Mouse (Mus musculus): ENCODE measurements at regions not wholly inside any gene's neighbourhood (a gene's known extent, or its start where the extent isn't known, plus 50 kb on each side); places are given as distances from the start of the nearest gene placed in this dataset.

DNA sequence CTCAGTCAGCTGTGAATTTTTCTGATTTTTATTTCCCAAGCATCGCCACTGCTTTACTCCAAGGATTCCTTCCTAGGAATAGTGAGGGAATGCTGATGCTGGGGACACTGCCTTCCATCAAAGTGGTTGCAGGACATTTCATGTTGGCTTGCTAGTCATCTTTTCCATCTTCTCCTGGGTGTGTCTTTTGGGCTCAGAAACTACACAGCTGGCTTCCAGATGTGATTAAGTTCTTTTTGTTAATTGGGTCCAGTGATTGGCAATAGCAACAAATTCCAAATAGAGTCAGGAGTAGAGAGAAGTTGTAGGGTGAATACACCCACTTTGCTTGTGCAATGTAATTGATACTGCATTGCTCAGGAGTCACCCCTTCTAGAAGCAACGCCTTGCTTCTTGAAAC is 961.3 kb downstream of the Slc22a22 start:
- Histone ChIP-seq H3K27ac (ENCODE audit: low read length) (no peak overlapping the region), H3K4me2 (ENCODE audit: low read length) (no peak overlapping the region), H3K4me3 (replicated peaks; ENCODE audit: low read length) (no peak overlapping the region), H3K9ac (replicated peaks; ENCODE audit: low read depth, low read length) (no peak overlapping the region), H3K4me1 (replicated peaks; ENCODE audit: control insufficient read depth, insufficient read depth, low read length) (no peaks in the 10 kb centered on the region), H3K27me3 (replicated peaks; ENCODE audit: control insufficient read depth, insufficient read depth, low read length) (no peaks in the 10 kb centered on the region), H3K36me3 (ENCODE audit: control insufficient read depth, insufficient read depth) (no peaks in the 10 kb centered on the region), H3K9me3 (ENCODE audit: control insufficient read depth, low read length) (no peaks in the 10 kb centered on the region)
- no peak for ATAC-seq
- WGBS: 89% methylated on average over 2 of the region's 2 CpGs

- Histone ChIP-seq H3K4me2 (ENCODE audit: low read length) (no peak overlapping the region), H3K4me3 (replicated peaks; ENCODE audit: low read length) (no peak overlapping the region), H3K27ac (ENCODE audit: low read length) (no peak overlapping the region), H3K9me3 (ENCODE audit: control insufficient read depth, low read length) (no peaks in the 10 kb centered on the region), H3K36me3 (ENCODE audit: control insufficient read depth, insufficient read depth) (no peaks in the 10 kb centered on the region), H3K4me1 (replicated peaks; ENCODE audit: control insufficient read depth, insufficient read depth, low read length) (no peaks in the 10 kb centered on the region), H3K27me3 (replicated peaks; ENCODE audit: control insufficient read depth, insufficient read depth, low read length) (no peaks in the 10 kb centered on the region), H3K9ac (replicated peaks; ENCODE audit: low read depth, low read length) (no peak overlapping the region)
- no peak for ATAC-seq
- WGBS: 82% methylated on average over 3 of the region's 3 CpGs
These were observed 978.7 kb downstream of the Slc22a22 start for GRCm38 (mm10) chr15:56498774-56499173.

GRCm38 (mm10) chr15:56497757-56498156 is 979.7 kb downstream of the Slc22a22 start:
- Histone ChIP-seq H3K4me2 (ENCODE audit: low read length) (no peak overlapping the region), H3K36me3 (ENCODE audit: control insufficient read depth, insufficient read depth) (no peaks in the 10 kb centered on the region), H3K9me3 (ENCODE audit: control insufficient read depth, low read length) (no peaks in the 10 kb centered on the region), H3K4me3 (replicated peaks; ENCODE audit: low read length) (no peak overlapping the region), H3K27me3 (replicated peaks; ENCODE audit: control insufficient read depth, insufficient read depth, low read length) (no peaks in the 10 kb centered on the region), H3K27ac (ENCODE audit: low read length) (no peak overlapping the region), H3K9ac (replicated peaks; ENCODE audit: low read depth, low read length) (no peak overlapping the region), H3K4me1 (replicated peaks; ENCODE audit: control insufficient read depth, insufficient read depth, low read length) (no peaks in the 10 kb centered on the region)
- ATAC-seq: no peak
- WGBS: 45% methylated on average over 4 of the region's 4 CpGs

- no peak overlapping the region for H3K27ac ChIP-seq (ENCODE audit: low read length)
- H3K27me3 ChIP-seq (replicated peaks; ENCODE audit: control insufficient read depth, insufficient read depth, low read length): no peaks in the 10 kb centered on the region
- H3K9ac ChIP-seq (replicated peaks; ENCODE audit: low read depth, low read length): no peak overlapping the region
- H3K4me2 ChIP-seq (ENCODE audit: low read length): no peak overlapping the region
- 88% methylated on average over 2 of the region's 2 CpGs for WGBS
- no peaks in the 10 kb centered on the region for H3K4me1 ChIP-seq (replicated peaks; ENCODE audit: control insufficient read depth, insufficient read depth, low read length)
- H3K4me3 ChIP-seq (replicated peaks; ENCODE audit: low read length): no peak overlapping the region
- ATAC-seq: no peak
- no peaks in the 10 kb centered on the region for H3K36me3 ChIP-seq (ENCODE audit: control insufficient read depth, insufficient read depth)
- H3K9me3 ChIP-seq (ENCODE audit: control insufficient read depth, low read length): no peaks in the 10 kb centered on the region
These were observed 981.1 kb downstream of the Slc22a22 start for GRCm38 (mm10) chr15:56496355-56496754.

- H3K4me2 ChIP-seq (ENCODE audit: low read length): no peak overlapping the region
- WGBS: 79% methylated on average over 3 of the region's 3 CpGs
- no peak overlapping the region for H3K4me3 ChIP-seq (replicated peaks; ENCODE audit: low read length)
- no peak for ATAC-seq
- no peak overlapping the region for H3K27ac ChIP-seq (ENCODE audit: low read length)
- H3K27me3 ChIP-seq (replicated peaks; ENCODE audit: control insufficient read depth, insufficient read depth, low read length): no peaks in the 10 kb centered on the region
- no peaks in the 10 kb centered on the region for H3K4me1 ChIP-seq (replicated peaks; ENCODE audit: control insufficient read depth, insufficient read depth, low read length)
- H3K9ac ChIP-seq (replicated peaks; ENCODE audit: low read depth, low read length): no peak overlapping the region
- no peaks in the 10 kb centered on the region for H3K9me3 ChIP-seq (ENCODE audit: control insufficient read depth, low read length)
- no peaks in the 10 kb centered on the region for H3K36me3 ChIP-seq (ENCODE audit: control insufficient read depth, insufficient read depth)
These were observed 991.5 kb downstream of the Slc22a22 start for GRCm38 (mm10) chr15:56485931-56486330.

GRCm38 (mm10) chr15:56484693-56485092 is 992.7 kb downstream of the Slc22a22 start:
- no peaks in the 10 kb centered on the region for H3K4me1 ChIP-seq (replicated peaks; ENCODE audit: control insufficient read depth, insufficient read depth, low read length)

DNA sequence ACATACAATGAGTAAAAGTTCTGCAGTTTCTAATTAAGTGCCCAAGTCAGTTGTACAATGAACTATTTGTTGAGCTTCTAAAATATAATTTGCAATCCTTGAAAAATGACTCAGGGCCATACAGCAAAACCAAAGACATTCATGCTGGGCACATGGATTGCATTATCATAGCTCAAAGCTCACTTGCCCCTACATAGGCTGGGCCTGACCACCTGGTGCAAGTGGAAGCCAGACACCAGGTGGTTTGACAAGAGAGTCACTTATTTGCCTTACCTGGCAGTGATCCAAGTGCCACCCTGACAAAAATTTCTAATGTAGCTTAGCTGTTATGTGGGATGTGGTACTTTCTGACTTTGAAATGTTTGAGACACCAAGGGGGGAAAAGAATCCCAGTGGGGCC is 997.7 kb downstream of the Slc22a22 start:
- H3K27me3 ChIP-seq (replicated peaks; ENCODE audit: control insufficient read depth, insufficient read depth, low read length): no peaks in the 10 kb centered on the region
- H3K4me3 ChIP-seq (replicated peaks; ENCODE audit: low read length): no peak overlapping the region
- H3K36me3 ChIP-seq (ENCODE audit: control insufficient read depth, insufficient read depth): no peaks in the 10 kb centered on the region
- no peak overlapping the region for H3K27ac ChIP-seq (ENCODE audit: low read length)
- H3K9ac ChIP-seq (replicated peaks; ENCODE audit: low read depth, low read length): no peak overlapping the region
- H3K9me3 ChIP-seq (ENCODE audit: control insufficient read depth, low read length): no peaks in the 10 kb centered on the region
- no peak overlapping the region for H3K4me2 ChIP-seq (ENCODE audit: low read length)
- ATAC-seq: no peak
- no peaks in the 10 kb centered on the region for H3K4me1 ChIP-seq (replicated peaks; ENCODE audit: control insufficient read depth, insufficient read depth, low read length)

More at GRCm38 (mm10) chr15:56484693-56485092, 992.7 kb downstream of the Slc22a22 start:
- Histone ChIP-seq H3K4me3 (replicated peaks; ENCODE audit: low read length) (no peak overlapping the region), H3K36me3 (ENCODE audit: control insufficient read depth, insufficient read depth) (no peaks in the 10 kb centered on the region), H3K27me3 (replicated peaks; ENCODE audit: control insufficient read depth, insufficient read depth, low read length) (no peaks in the 10 kb centered on the region), H3K27ac (ENCODE audit: low read length) (no peak overlapping the region), H3K9me3 (ENCODE audit: control insufficient read depth, low read length) (no peaks in the 10 kb centered on the region), H3K9ac (replicated peaks; ENCODE audit: low read depth, low read length) (no peak overlapping the region), H3K4me2 (ENCODE audit: low read length) (no peak overlapping the region)
- 79% methylated on average over 3 of the region's 3 CpGs for WGBS
- ATAC-seq: no peak

GRCm38 (mm10) chr15:56479015-56479414 is 998.4 kb downstream of the Slc22a22 start:
- no peak overlapping the region for H3K4me3 ChIP-seq (replicated peaks; ENCODE audit: low read length)
- no peak overlapping the region for H3K4me2 ChIP-seq (ENCODE audit: low read length)
- H3K27me3 ChIP-seq (replicated peaks; ENCODE audit: control insufficient read depth, insufficient read depth, low read length): no peaks in the 10 kb centered on the region
- 88% methylated on average over 3 of the region's 3 CpGs for WGBS
- no peaks in the 10 kb centered on the region for H3K9me3 ChIP-seq (ENCODE audit: control insufficient read depth, low read length)
- no peak for ATAC-seq
- H3K4me1 ChIP-seq (replicated peaks; ENCODE audit: control insufficient read depth, insufficient read depth, low read length): no peaks in the 10 kb centered on the region
- no peaks in the 10 kb centered on the region for H3K36me3 ChIP-seq (ENCODE audit: control insufficient read depth, insufficient read depth)
- no peak overlapping the region for H3K27ac ChIP-seq (ENCODE audit: low read length)
- no peak overlapping the region for H3K9ac ChIP-seq (replicated peaks; ENCODE audit: low read depth, low read length)

GRCm38 (mm10) chr15:56473679-56474078 is 1003.7 kb downstream of the Slc22a22 start:
- Histone ChIP-seq H3K27ac (ENCODE audit: low read length) (no peak overlapping the region), H3K4me1 (replicated peaks; ENCODE audit: control insufficient read depth, insufficient read depth, low read length) (no peaks in the 10 kb centered on the region), H3K27me3 (replicated peaks; ENCODE audit: control insufficient read depth, insufficient read depth, low read length) (no peaks in the 10 kb centered on the region), H3K9me3 (ENCODE audit: control insufficient read depth, low read length) (no peaks in the 10 kb centered on the region), H3K4me3 (replicated peaks; ENCODE audit: low read length) (no peak overlapping the region), H3K36me3 (ENCODE audit: control insufficient read depth, insufficient read depth) (no peaks in the 10 kb centered on the region), H3K4me2 (ENCODE audit: low read length) (no peak overlapping the region), H3K9ac (replicated peaks; ENCODE audit: low read depth, low read length) (no peak overlapping the region)
- ATAC-seq: no peak
- WGBS: 88% methylated on average over 1 of the region's 1 CpGs

DNA sequence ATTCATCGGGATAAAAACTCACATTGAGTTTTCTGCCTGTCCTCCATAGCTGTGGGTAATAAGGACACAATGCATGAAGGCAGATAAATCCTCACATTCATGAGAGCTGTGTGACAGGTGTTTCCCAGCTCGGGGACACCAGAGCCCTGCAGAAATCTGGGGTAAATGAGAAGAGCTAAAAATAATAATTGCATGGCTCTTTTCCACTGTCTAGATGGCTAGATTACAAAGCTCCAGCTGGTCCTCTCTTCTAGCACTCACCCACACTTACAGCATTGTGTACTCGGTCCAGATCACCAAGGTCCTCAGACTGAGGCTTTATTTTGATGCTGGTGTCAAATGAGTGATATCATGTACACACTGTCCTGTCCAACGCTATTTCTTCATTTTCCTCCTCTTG is 1025.5 kb downstream of the Slc22a22 start:
- ATAC-seq: no peak
- 81% methylated on average over 4 of the region's 4 CpGs for WGBS
- no peak overlapping the region for H3K27ac ChIP-seq (ENCODE audit: low read length)
- H3K4me3 ChIP-seq (replicated peaks; ENCODE audit: low read length): no peak overlapping the region
- H3K9ac ChIP-seq (replicated peaks; ENCODE audit: low read depth, low read length): no peak overlapping the region
- H3K36me3 ChIP-seq (ENCODE audit: control insufficient read depth, insufficient read depth): no peaks in the 10 kb centered on the region
- H3K27me3 ChIP-seq (replicated peaks; ENCODE audit: control insufficient read depth, insufficient read depth, low read length): no peaks in the 10 kb centered on the region
- H3K4me1 ChIP-seq (replicated peaks; ENCODE audit: control insufficient read depth, insufficient read depth, low read length): no peaks in the 10 kb centered on the region
- H3K9me3 ChIP-seq (ENCODE audit: control insufficient read depth, low read length): no peaks in the 10 kb centered on the region
- H3K4me2 ChIP-seq (ENCODE audit: low read length): no peak overlapping the region

All from forebrain, embryonic 16.5 days (tissue).